Mouse (Mus musculus) cerebellum, adult 2 months (tissue): Measurements from ENCODE around the gene Marcksl1.

Experiments
- CTCF ChIP-seq: fragments of 200-500 bp; IDR thresholded peaks from 2 replicates; pipeline ENCODE4 v1.5.1; 2011; ENCODE audit warnings: low read depth, mild to moderate bottlenecking, control low read depth, low read length, moderate library complexity, borderline replicate concordance; ENCODE audit not compliant: insufficient read depth
- POLR2A ChIP-seq: fragments of 200-500 bp; IDR thresholded peaks from 2 replicates; pipeline ENCODE4 v1.6.1; 2011; ENCODE audit warnings: low read length, control low read depth, borderline replicate concordance; ENCODE audit not compliant: insufficient read depth

GRCm38 (mm10) chr4:129514300-129514898 lies 1.0 kb downstream of the Marcksl1 start:
- TF ChIP-seq CTCF (peak; percentile 19; the same call in 1 of the 2 replicates), POLR2A (no peak)
